Mouse (Mus musculus) embryo, embryonic 10 days (tissue): ENCODE results near the gene Olfr1301.

ENCODE experiments used
- DNase-seq: peaks from one replicate; pipeline ENCODE4 v3.0.0-alpha.2; 2015; ENCODE audit warnings: low spot score

Olfr1301 gene

GRCm38 (mm10) chr2:111750706-111751105, at the start of gene Olfr1301:
TSS of gene Olfr1301 (plus strand) at chr2:111751006.
- no peak for DNase-seq

- no peak for DNase-seq
Observed at GRCm38 (mm10) chr2:111726739-111727138, 24.1 kb upstream of the Olfr1301 start.

- DNase-seq = no peak
Observed at GRCm38 (mm10) chr2:111777129-111777528, 26.3 kb downstream of the Olfr1301 start, which contains the start of gene Olfr1302. TSS of gene Olfr1302 (plus strand) at chr2:111777429.
